Mouse (Mus musculus): ENCODE measurements around the gene Sys1. TPM values are rescaled to one million over a fixed set of nuclear protein-coding genes. Genes with fewer than 3 reads are reported as not detected.
A peak's percentile ranks its signal among the peaks of the same experiment; 100 is the strongest.

The Sys1 gene
- polyA plus RNA-seq, 1 experiment: not detected

DNA sequence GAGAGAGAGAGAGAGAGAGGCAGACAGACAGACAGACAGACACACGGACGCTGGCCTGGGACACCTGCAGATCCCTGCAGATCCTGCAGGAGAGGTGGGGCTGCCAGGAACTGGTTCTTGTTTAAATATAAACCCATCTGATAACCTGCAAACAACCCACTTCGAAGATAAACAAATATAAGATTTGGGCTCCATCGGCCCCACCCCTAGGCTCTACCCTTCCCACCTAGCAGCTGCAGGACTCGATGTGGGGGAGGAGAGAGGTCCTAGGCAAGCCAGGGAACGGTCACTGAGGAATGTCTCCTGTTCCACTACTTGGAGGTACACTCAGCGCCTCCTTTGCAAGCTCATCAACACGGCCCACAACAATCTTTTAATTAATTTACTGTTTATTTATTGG lies 18.5 kb upstream of the Sys1 start:
- TF ChIP-seq POLR2A (IDR thresholded peaks at IDR 0.05; ENCODE audit: insufficient read depth, low read depth, low read length) (no peak), CTCF (IDR thresholded peaks at IDR 0.05; ENCODE audit: insufficient read depth, low read depth, low read length) (no peak)
- peaks cover 26% of the 10 kb centered on the region for H3K4me1 ChIP-seq (ENCODE audit: control insufficient read depth, insufficient read depth, low read length)
- 0 out of 2 replicates have a peak overlapping the region, but pooled peaks have one; percentile 25 for H3K27ac ChIP-seq (ENCODE audit: insufficient read depth, low read depth, low read length)
- no peak overlapping the region for H3K4me3 ChIP-seq (ENCODE audit: insufficient read depth, low read depth, low read length)
- 76% methylated on average over 8 of the region's 8 CpGs for WGBS

DNA sequence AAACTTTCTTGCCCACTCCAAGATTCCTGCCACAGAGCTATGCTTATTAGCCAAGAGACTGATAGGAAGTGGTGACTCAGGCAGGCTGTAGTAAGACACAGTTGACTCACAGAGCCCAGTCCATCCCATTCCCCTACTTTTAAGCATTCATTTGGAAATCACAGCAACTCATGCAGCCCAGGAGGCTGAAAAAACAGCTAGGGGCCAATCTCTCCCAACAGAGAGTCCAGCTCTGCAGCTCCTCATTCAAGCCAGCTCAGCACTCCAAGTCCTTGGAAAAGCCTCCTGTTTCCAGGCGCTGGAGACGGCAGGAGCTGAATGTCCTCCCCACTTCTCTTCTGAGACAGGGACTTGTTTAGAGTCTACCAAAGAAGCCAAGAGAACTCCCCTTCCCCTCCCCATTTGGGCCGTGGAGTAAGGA lies 17.8 kb upstream of the Sys1 start:
- H3K4me3 ChIP-seq (ENCODE audit: insufficient read depth, low read depth, low read length): no peak overlapping the region
- H3K27ac ChIP-seq (ENCODE audit: insufficient read depth, low read depth, low read length): 0 out of 2 replicates have a peak overlapping the region, but pooled peaks have one; percentile 9
- WGBS: 52% methylated on average over 3 of the region's 3 CpGs
- TF ChIP-seq POLR2A (IDR thresholded peaks at IDR 0.05; ENCODE audit: insufficient read depth, low read depth, low read length) (no peak), CTCF (IDR thresholded peaks at IDR 0.05; ENCODE audit: insufficient read depth, low read depth, low read length) (no peak)
- peaks cover 28% of the 10 kb centered on the region for H3K4me1 ChIP-seq (ENCODE audit: control insufficient read depth, insufficient read depth, low read length)

DNA sequence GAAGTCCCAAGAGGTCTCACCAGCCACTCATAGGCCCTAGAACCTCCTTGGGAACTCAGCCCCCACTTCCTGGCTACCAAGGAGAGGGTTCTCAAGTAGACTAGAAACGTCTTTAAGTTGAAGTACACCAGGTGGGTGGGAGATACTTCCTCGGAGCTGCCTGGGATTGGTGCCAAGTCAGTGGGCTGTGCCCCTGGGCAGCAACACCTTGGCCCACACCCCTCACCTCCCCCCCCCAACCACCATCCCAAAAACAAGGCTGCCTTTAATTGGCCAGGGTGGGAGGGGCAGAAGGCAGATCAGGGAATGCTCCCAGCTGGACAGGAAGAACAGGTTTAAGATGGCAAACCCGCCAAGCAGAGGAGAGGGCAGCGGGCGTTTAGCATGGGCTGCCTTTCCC lies 16.4 kb upstream of the Sys1 start:
- 77% methylated on average over 5 of the region's 5 CpGs for WGBS
- Histone ChIP-seq H3K4me3 (ENCODE audit: insufficient read depth, low read depth, low read length) (no peak overlapping the region), H3K27ac (ENCODE audit: insufficient read depth, low read depth, low read length) (no peak overlapping the region), H3K4me1 (ENCODE audit: control insufficient read depth, insufficient read depth, low read length) (peaks cover 26% of the 10 kb centered on the region)
- TF ChIP-seq CTCF (IDR thresholded peaks at IDR 0.05; ENCODE audit: insufficient read depth, low read depth, low read length): no peak
- TF ChIP-seq POLR2A (IDR thresholded peaks at IDR 0.05; ENCODE audit: insufficient read depth, low read depth, low read length): no peak

- Histone ChIP-seq H3K4me1 (ENCODE audit: control insufficient read depth, insufficient read depth, low read length) (peaks cover 26% of the 10 kb centered on the region), H3K27ac (ENCODE audit: insufficient read depth, low read depth, low read length) (peak overlapping the region; percentile 25; the same call in 1 of the 2 replicates), H3K4me3 (ENCODE audit: insufficient read depth, low read depth, low read length) (peak overlapping the region; percentile 25; the same call in 1 of the 2 replicates)
- TF ChIP-seq CTCF (IDR thresholded peaks at IDR 0.05; ENCODE audit: insufficient read depth, low read depth, low read length): no peak
- WGBS: 55% methylated on average over 8 of the region's 8 CpGs
Measured at GRCm38 (mm10) chr2:164441155-164441554, 15.6 kb upstream of the Sys1 start.

- Histone ChIP-seq H3K4me3 (ENCODE audit: insufficient read depth, low read depth, low read length) (peak overlapping the region; percentile 25; the same call in 1 of the 2 replicates), H3K4me1 (ENCODE audit: control insufficient read depth, insufficient read depth, low read length) (peaks cover 22% of the 10 kb centered on the region), H3K27ac (ENCODE audit: insufficient read depth, low read depth, low read length) (peak overlapping the region; percentile 25; the same call in 1 of the 2 replicates)
- TF ChIP-seq POLR2A (IDR thresholded peaks at IDR 0.05; ENCODE audit: insufficient read depth, low read depth, low read length) (no peak), CTCF (IDR thresholded peaks at IDR 0.05; ENCODE audit: insufficient read depth, low read depth, low read length) (no peak)
- WGBS: 49% methylated on average over 7 of the region's 7 CpGs
Measured at GRCm38 (mm10) chr2:164441731-164442130, 15.0 kb upstream of the Sys1 start.

DNA sequence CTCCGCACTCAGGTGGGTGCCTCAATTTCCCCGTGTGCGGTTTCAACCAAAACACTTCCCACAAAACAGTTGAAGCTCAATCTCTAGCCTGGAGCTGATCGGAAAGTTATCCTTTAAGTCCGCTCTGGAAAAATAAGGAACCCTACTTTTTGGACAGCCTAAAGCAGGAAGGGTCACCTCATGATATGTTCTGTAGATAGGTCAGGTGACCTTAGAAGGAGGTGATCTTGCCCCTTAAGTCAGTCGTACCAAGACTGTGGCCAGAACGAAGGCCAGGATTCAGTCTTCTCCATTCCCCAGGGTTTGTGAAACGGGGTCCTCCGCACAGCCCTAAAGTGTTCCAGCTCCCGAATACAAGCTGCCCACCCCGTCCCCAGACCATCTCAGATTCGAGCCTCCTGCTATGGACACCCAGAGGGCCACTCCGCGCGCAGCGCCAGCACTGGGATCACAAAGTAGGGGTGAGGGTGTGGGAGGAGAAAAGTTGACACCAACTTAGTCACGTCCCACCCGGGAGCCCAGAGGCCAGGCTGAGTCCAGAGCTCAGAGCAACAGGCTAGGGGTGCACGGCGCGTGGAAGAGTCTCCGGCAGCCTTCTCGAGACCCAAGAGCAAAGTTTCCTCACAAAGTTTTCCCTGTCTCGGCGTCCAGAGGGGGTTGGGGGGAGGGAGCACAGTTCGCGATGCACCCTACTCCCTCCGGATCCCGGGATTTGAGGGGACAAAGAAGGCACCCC lies 14.3 kb upstream of the Sys1 start:
- Histone ChIP-seq H3K4me3 (ENCODE audit: insufficient read depth, low read depth, low read length) (peak overlapping the region; percentile 58), H3K27ac (ENCODE audit: insufficient read depth, low read depth, low read length) (peak overlapping the region; percentile 30; the same call in 1 of the 2 replicates), H3K4me1 (ENCODE audit: control insufficient read depth, insufficient read depth, low read length) (peaks cover 19% of the 10 kb centered on the region)
- WGBS: 6% methylated on average over 29 of the region's 29 CpGs
- TF ChIP-seq POLR2A (IDR thresholded peaks at IDR 0.05; ENCODE audit: insufficient read depth, low read depth, low read length): no peak

- H3K4me3 ChIP-seq (ENCODE audit: insufficient read depth, low read depth, low read length): peak overlapping the region; percentile 58
- TF ChIP-seq CTCF (IDR thresholded peaks at IDR 0.05; ENCODE audit: insufficient read depth, low read depth, low read length): no peak
- peak; percentile 31; the same call in 1 of the 2 replicates for TF ChIP-seq POLR2A (IDR thresholded peaks at IDR 0.05; ENCODE audit: insufficient read depth, low read depth, low read length)
- peaks cover 19% of the 10 kb centered on the region for H3K4me1 ChIP-seq (ENCODE audit: control insufficient read depth, insufficient read depth, low read length)
- WGBS: under 1% methylated on average over 26 of the region's 26 CpGs
- H3K27ac ChIP-seq (ENCODE audit: insufficient read depth, low read depth, low read length): peak overlapping the region; percentile 30; the same call in 1 of the 2 replicates
Measured at GRCm38 (mm10) chr2:164443051-164443437, 13.7 kb upstream of the Sys1 start.

GRCm38 (mm10) chr2:164443460-164444000 lies 13.2 kb upstream of the Sys1 start, which contains the start of gene Sdc4:
TSS of gene Sdc4 (minus strand) at chr2:164443887.
- H3K27ac ChIP-seq (ENCODE audit: insufficient read depth, low read depth, low read length): peak within 1 kb of the TSS; percentile 30; the same call in 1 of the 2 replicates
- TF ChIP-seq CTCF (IDR thresholded peaks at IDR 0.05; ENCODE audit: insufficient read depth, low read depth, low read length) (no peak), POLR2A (IDR thresholded peaks at IDR 0.05; ENCODE audit: insufficient read depth, low read depth, low read length) (no peak)
- H3K4me1 ChIP-seq (ENCODE audit: control insufficient read depth, insufficient read depth, low read length): peaks cover 15% of the 10 kb centered on the region
- peak within 1 kb of the TSS; percentile 58 for H3K4me3 ChIP-seq (ENCODE audit: insufficient read depth, low read depth, low read length)
- 16% methylated on average over 18 of the region's 18 CpGs for WGBS

DNA sequence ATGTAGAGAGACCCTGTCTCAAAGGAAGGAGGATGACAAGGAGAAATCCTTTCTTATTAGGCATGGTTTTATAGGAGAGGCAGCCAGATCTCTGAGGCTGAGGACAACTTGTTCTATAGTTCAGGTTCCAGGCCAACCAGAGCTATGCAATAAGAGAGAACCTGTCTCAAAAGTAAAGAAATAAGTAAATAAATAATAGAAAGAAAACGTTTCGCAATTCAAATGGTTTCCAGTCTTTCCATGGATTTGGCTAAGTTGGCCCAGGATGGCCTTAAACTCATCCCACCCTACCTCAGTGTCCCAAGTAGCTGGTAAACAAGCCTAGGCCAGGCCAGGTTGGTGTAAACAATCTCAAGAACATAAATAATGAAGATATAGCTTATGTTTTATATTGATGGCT lies 12.1 kb upstream of the Sys1 start:
- WGBS: 87% methylated on average over 2 of the region's 2 CpGs
- H3K27ac ChIP-seq (ENCODE audit: insufficient read depth, low read depth, low read length): no peak overlapping the region

More for the DNA sequence above, 12.1 kb upstream of the Sys1 start:
- TF ChIP-seq CTCF (IDR thresholded peaks at IDR 0.05; ENCODE audit: insufficient read depth, low read depth, low read length) (no peak), POLR2A (IDR thresholded peaks at IDR 0.05; ENCODE audit: insufficient read depth, low read depth, low read length) (no peak)
- Histone ChIP-seq H3K4me1 (ENCODE audit: control insufficient read depth, insufficient read depth, low read length) (peaks cover 11% of the 10 kb centered on the region), H3K4me3 (ENCODE audit: insufficient read depth, low read depth, low read length) (no peak overlapping the region)

All from olfactory bulb, adult 2 months (tissue).